Mouse (Mus musculus) heart, embryonic 11.5 days (tissue): ENCODE data around the gene Fus. TPM values are rescaled to one million over a fixed set of nuclear protein-coding genes. Genes with fewer than 3 reads are reported as not detected.

Source experiments
- ATAC-seq: fragments of 200-750 bp; cut with Nextera tagmentation; replicated peaks from 2 replicates; pipeline ENCODE4 v1.8.0; 2017; ENCODE audit warnings: moderate library complexity; ENCODE audit not compliant: insufficient number of reproducible peaks, low FRiP score, low TSS enrichment
- H3K27ac ChIP-seq: fragments of 300-500 bp; sonication (generic); 2 replicates; pipeline ENCODE4 v1.5.1; 2014; ENCODE audit warnings: mild to moderate bottlenecking, low read depth, low read length
- H3K27me3 ChIP-seq: fragments of 300-500 bp; sonication (generic); 2 replicates; pipeline ENCODE4 v1.6.1; 2014; ENCODE audit warnings: mild to moderate bottlenecking, low read length, mixed read lengths; ENCODE audit not compliant: control insufficient read depth, insufficient read depth
- H3K36me3 ChIP-seq: fragments of 300-500 bp; sonication (generic); 2 replicates; pipeline ENCODE4 v1.6.1; 2014; ENCODE audit warnings: mild to moderate bottlenecking, low read length, moderate library complexity, mixed read lengths; ENCODE audit not compliant: control insufficient read depth, insufficient read depth
- H3K4me1 ChIP-seq: fragments of 300-500 bp; sonication (generic); 2 replicates; pipeline ENCODE4 v1.6.1; 2014; ENCODE audit warnings: low read length; ENCODE audit not compliant: control insufficient read depth, insufficient read depth
- H3K4me2 ChIP-seq: fragments of 300-500 bp; sonication (generic); 2 replicates; pipeline ENCODE4 v1.6.1; 2014; ENCODE audit warnings: mild to moderate bottlenecking, moderate library complexity
- H3K4me3 ChIP-seq: fragments of 300-500 bp; sonication (generic); 2 replicates; pipeline ENCODE4 v1.5.1; 2014; ENCODE audit warnings: low read depth, low read length
- H3K9ac ChIP-seq: fragments of 300-500 bp; sonication (generic); 2 replicates; pipeline ENCODE4 v1.6.1; 2014; ENCODE audit warnings: mild to moderate bottlenecking, low read depth, low read length, moderate library complexity
- H3K9me3 ChIP-seq: fragments of 300-500 bp; sonication (generic); replicated peaks from 2 replicates; pipeline ENCODE4 v1.6.1; 2016; ENCODE audit warnings: low read length; ENCODE audit not compliant: control insufficient read depth
- WGBS: fragments of 180-500 bp; shearing (Covaris S2); extraction: QIAGEN DNeasy Blood & Tissue Kit; methylation state at CpG from one replicate; pipeline ENCODE4 v1.1.7; 2014; ENCODE audit not compliant: insufficient replicate concordance; 5-methylcytosine and 5-hydroxymethylcytosine counted together
- polyA plus RNA-seq: library from polyadenylated mRNA; unstranded; fragments of >200 nt; fragmentation: Nextera tagmentation; extraction: Ambion mirVana; gene quantifications from 2 replicates; pipeline ENCODE4 v1.2.1, GENCODE M21; 2014

The Fus gene
- polyA plus RNA-seq, 1 experiment from 2014 or later: 40.3 TPM

DNA sequence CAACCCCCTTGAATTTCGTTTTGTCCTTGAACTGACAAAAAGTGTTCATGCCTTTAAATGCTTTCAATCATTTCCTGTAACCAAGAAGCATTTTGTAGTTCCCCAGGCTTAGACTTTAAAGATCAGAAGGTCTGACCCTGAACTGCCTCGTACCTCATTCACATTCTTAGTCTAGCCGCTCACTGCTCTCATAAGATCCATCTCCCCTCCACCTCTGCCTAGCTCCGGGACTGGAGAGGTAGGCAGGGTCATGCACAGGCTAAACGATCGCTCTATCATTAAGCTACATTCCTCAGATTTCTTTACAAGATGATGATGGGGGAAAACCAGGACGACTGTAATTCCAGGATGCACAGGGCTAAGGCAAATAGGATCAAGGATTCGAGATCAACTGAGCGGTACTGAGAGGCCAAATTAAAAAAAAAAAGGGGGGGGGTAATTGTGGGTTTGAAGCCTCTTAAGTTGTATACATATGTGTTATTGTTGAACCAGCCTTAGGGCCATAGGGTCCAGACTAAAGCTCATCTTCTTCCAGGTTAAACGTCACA is 812 bp upstream of the Fus start:
- H3K4me3 ChIP-seq: peak overlapping the region; percentile 98
- peak overlapping the region; percentile 97 for H3K27ac ChIP-seq
- no peaks in the 10 kb centered on the region for H3K4me1 ChIP-seq
- WGBS: 13% methylated on average over 10 of the region's 10 CpGs
- peak; percentile 3; the same call in 1 of the 2 replicates for ATAC-seq
- H3K27me3 ChIP-seq: no peaks in the 10 kb centered on the region
- peak overlapping the region; percentile 84 for H3K4me2 ChIP-seq
- no peaks in the 10 kb centered on the region for H3K9me3 ChIP-seq
- peak overlapping the region; percentile 100 for H3K9ac ChIP-seq
- peaks cover 9% of the 10 kb centered on the region for H3K36me3 ChIP-seq

DNA sequence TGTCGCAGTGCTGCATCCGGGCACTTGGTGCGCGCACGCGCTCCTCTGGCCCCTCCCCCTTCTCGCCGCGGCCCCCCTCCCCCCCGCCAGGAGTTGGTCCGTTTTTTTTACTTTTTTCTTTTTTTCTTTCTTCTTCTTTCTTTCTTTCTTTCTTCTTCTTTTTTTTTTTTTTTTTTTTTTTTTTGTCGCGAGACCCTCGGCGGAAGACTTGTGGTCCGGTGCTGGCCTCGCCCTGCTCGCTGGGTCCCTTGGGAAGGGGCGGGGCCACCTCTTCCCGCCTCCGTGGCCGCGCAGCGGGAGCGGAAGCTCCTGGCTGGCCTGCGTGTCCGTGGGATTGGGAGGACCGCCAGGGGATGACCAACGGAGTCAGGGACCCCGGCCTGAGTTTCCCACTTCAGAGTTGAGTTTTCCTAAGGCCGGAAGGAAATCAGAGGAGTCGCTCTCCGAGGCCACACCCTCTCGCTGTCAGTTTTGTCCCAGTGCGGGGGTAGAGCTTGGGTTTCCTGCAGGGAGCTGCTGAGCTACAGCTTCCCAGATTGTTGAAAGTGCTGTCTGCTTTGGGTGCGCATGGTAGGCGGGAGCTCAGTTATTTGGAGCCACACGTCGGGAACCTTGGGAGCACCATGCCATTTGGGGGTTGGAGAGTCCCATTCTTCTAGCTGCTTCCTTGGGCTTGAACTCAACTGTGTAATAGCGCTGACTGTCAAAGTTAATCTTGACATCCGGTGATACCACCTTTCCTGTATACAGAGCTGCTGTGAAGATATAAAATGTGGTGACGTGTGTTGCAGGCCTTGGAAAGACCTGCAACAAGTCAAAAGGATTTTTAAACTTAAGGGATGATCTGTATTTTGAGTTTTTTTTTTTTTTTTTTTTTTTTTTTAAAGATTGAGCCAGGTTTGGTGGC is 918 bp downstream of the Fus start:
- peak overlapping the region; percentile 87 for H3K4me2 ChIP-seq
- peak overlapping the region; percentile 97 for H3K27ac ChIP-seq
- H3K4me1 ChIP-seq: no peaks in the 10 kb centered on the region
- peak overlapping the region; percentile 100 for H3K9ac ChIP-seq
- H3K36me3 ChIP-seq: peaks cover 25% of the 10 kb centered on the region
- peak overlapping the region; percentile 98 for H3K4me3 ChIP-seq
- ATAC-seq: peak; percentile 37
- H3K9me3 ChIP-seq: no peaks in the 10 kb centered on the region
- 1% methylated on average over 37 of the region's 42 CpGs for WGBS
- no peaks in the 10 kb centered on the region for H3K27me3 ChIP-seq

DNA sequence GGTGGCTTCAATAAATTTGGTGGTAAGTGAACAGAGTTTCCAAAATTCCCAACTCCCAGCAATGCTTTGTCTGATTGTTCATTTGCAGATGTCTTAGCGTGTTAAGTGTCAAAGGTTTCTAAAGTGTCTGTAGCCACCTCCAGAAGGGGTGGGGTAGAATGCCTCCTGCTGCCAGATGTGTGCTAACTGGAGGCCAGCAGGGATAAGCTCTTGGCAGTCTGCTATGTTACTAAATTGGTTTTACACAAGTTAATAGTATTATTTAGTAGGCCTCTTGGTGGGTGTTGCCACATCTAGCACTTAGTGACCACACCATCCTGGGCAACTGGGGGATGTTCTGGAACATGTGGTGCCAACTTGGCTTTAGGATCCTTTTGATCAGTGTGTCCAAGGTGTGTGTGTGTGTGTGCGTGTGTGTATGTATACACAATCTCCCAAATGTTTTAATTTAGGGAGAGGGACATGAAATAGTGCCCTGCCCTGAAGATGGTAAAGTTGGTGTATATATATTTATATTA is 7.2 kb downstream of the Fus start:
- H3K4me2 ChIP-seq: no peak overlapping the region
- H3K36me3 ChIP-seq: peaks cover 69% of the 10 kb centered on the region
- ATAC-seq: no peak
- no peak overlapping the region for H3K4me3 ChIP-seq
- H3K27ac ChIP-seq: no peak overlapping the region
- no peaks in the 10 kb centered on the region for H3K9me3 ChIP-seq
- H3K9ac ChIP-seq: no peak overlapping the region
- WGBS: 92% methylated on average over 2 of the region's 2 CpGs
- H3K4me1 ChIP-seq: no peaks in the 10 kb centered on the region
- H3K27me3 ChIP-seq: no peaks in the 10 kb centered on the region

DNA sequence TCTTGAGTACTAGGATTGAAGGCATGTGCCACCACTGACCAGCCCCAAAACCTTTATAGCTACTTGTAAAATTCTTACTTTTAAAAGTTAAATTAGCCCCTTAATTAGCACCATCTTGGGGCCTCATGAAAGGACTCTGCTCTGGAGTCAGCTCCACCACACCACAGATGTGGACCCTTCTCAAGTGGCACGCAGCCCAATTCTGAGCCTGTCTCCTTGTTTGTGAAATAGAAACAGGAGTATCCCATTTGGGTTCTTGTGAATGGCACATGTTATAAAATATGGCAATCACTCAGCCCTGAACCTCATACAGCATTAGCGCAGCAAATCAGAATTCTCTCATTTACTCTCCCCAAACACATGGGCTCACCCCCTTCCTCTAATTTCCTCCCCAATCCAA is 11.6 kb downstream of the Fus start:
- H3K9ac ChIP-seq: no peak overlapping the region
- H3K4me3 ChIP-seq: no peak overlapping the region
- WGBS: 97% methylated on average over 2 of the region's 2 CpGs
- no peaks in the 10 kb centered on the region for H3K4me1 ChIP-seq
- H3K36me3 ChIP-seq: peaks cover 71% of the 10 kb centered on the region
- no peak for ATAC-seq
- no peak overlapping the region for H3K27ac ChIP-seq
- no peak overlapping the region for H3K4me2 ChIP-seq
- no peaks in the 10 kb centered on the region for H3K9me3 ChIP-seq
- no peaks in the 10 kb centered on the region for H3K27me3 ChIP-seq

DNA sequence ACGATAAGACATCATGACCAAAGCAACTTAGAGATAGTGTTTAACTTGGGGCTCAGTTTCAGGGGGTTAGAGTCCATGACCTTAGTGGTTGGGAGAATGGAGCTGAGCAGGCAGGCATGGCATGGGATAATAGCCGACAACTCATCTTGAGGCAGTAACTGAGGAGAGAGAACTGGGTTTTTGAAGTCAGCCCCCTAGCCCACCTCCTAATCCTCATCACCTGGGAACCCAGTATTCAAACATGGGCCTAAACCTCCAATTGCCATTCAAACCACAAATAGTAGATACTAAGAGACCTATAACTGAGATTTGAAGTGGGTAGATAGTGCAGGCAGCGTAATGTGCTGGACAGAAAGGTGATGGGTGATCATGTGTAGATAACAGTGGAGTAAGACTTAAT is 13.3 kb downstream of the Fus start:
- Histone ChIP-seq H3K9ac (no peak overlapping the region), H3K4me2 (no peak overlapping the region), H3K4me3 (no peak overlapping the region), H3K4me1 (no peaks in the 10 kb centered on the region), H3K27ac (no peak overlapping the region), H3K36me3 (peaks cover 67% of the 10 kb centered on the region), H3K9me3 (no peaks in the 10 kb centered on the region), H3K27me3 (no peaks in the 10 kb centered on the region)
- ATAC-seq: no peak
- WGBS: 91% methylated on average over 3 of the region's 3 CpGs

DNA sequence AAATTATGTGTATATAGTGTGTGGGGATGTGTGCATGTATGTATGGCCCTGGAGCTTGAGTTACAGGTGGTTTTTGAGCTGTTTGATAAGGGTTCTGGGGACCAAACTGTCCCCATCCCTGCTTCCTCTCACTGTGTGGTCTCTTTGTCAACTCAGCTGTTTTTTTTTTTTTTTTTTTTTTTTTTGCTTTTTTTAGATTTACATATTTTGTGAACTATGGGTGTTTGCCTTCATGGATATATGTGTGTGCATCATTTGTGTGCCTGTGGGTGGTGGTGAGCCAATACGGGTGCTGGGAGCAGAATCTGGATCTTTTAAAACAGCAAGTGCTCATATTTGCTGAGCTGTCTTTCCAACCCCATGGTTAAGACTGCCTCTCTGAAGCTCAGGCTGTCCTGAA is 21.6 kb downstream of the Fus start:
- Histone ChIP-seq H3K9ac (no peak overlapping the region), H3K4me2 (no peak overlapping the region), H3K9me3 (no peaks in the 10 kb centered on the region), H3K36me3 (peaks cover 31% of the 10 kb centered on the region), H3K4me1 (0 out of 2 replicates have a peak, but pooled peaks cover 9% of the 10 kb centered on the region), H3K27ac (no peak overlapping the region), H3K27me3 (no peaks in the 10 kb centered on the region), H3K4me3 (no peak overlapping the region)
- 92% methylated on average over 1 of the region's 1 CpGs for WGBS
- ATAC-seq: no peak

DNA sequence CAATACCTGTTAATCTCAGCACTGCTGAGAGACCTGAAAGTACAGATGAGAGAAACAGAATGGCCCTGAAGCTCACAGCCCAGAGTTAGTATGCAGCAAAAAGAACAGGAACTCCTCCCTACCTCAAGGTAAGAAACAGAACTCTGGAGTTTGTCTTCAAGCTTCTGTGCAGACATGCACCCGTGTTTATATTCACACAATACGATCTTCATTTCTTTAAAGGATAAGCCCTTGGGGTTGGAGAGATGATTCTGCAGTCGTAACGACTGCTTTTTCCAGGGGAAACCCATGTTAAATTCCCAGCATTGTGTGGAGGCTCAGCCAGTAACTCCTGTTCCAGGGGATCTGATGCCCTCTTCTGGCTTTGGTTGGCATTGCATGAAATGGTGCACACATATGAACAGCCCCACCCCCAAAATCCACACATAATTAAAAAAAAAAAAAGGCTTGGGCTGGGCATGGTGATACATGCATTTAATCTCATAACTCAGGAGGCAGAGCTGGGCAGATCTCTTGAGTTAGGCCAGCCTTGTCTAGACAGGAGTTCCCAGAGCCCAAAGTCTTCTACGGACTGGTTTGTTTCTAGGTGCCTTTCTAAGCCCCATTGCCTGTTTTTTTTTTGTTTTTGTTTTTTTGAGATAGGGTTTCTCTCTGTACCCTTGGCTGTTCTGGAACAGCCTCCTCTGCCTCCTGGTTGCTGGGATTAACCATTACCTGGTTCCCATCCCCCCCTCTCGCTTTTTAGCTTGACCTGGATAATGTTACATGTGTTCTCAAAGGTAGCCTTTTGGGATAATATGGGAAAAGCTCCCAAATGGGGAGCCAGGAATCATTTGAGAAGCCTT is 24.6 kb downstream of the Fus start:
- 0 out of 2 replicates have a peak, but pooled peaks cover 9% of the 10 kb centered on the region for H3K4me1 ChIP-seq
- no peak overlapping the region for H3K4me2 ChIP-seq
- WGBS: 52% methylated on average over 6 of the region's 6 CpGs
- H3K36me3 ChIP-seq: peaks cover 9% of the 10 kb centered on the region
- no peaks in the 10 kb centered on the region for H3K9me3 ChIP-seq
- ATAC-seq: no peak
- H3K4me3 ChIP-seq: no peak overlapping the region
- H3K27me3 ChIP-seq: no peaks in the 10 kb centered on the region
- H3K27ac ChIP-seq: no peak overlapping the region
- no peak overlapping the region for H3K9ac ChIP-seq
